In the genomic region with DNA sequence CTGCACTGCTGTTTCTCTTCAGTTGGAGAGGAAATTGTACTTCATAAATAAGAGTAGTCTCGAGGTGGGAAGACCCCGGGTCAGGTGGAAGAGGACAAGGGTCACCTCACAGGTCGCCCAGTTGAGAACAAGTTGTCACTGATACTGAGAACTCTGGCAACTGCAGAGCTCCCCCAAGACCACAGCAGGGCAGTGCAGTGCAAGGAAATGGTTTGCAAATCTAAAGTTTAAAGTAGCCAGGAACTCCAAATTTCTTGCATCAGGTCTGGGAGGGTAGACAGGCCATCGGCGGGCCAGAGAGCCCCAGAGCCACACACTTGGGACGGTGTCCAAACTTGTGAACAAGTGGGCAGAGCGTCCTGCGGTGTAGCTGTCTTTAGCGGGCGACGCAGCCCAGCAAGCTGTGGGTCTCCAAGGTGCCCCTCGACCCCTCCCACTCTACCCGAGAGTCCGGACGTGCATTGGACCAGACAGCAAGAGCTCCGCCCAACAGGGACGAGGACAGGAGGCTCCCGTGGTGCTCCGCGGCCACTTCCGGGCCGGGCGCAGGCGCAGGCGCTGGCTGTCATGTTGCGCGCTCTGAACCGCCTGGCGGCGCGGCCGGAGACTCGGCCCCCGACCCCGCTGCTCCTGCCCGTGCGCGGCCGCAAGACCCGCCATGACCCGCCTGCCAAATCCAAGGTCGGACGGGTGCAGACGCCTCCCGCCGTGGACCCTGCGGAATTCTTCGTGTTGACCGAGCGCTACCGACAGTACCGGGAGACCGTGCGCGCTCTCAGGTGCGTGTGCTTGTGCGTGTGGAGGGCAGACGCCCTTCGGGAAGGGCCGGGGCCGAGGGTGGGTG, we compare ENCODE assay signal across 8 mouse cellular contexts. TPM values are rescaled to one million over a fixed set of nuclear protein-coding genes. Genes with fewer than 3 reads are reported as not detected.
DNase-seq lines count a peak whose midpoint lies in the region; ATAC-seq and TF ChIP-seq lines count a peak whose summit lies in the region.

A gene (plus strand): TSS at position 531 of the 844 bp plus-strand sequence.

- H3K36me3 ChIP-seq in E14TG2a.4 (ENCODE audit: insufficient read depth, low read length): peaks cover 26% of the 10 kb centered on the region
- H3K36me3 ChIP-seq in forebrain, embryonic 12.5 days (replicated peaks): peaks cover 18% of the 10 kb centered on the region
- peaks cover 24% of the 10 kb centered on the region for H3K36me3 ChIP-seq in heart, postnatal 0 days (replicated peaks; ENCODE audit: control insufficient read depth, insufficient read depth, low read length)
- H3K36me3 ChIP-seq in liver, embryonic 16.5 days (ENCODE audit: control insufficient read depth, insufficient read depth): 0 out of 2 replicates have a peak, but pooled peaks cover 8% of the 10 kb centered on the region
- H3K36me3 ChIP-seq in neural tube, embryonic 13.5 days: peaks cover 26% of the 10 kb centered on the region
- H3K36me3 ChIP-seq in testis, adult 2 months (ENCODE audit: control insufficient read depth, insufficient read depth, low read length): no peaks in the 10 kb centered on the region

- ATAC-seq in forebrain, embryonic 12.5 days (ENCODE audit: low FRiP score): peak; percentile 100
- peak; percentile 99 for ATAC-seq in heart, postnatal 0 days (ENCODE audit: insufficient read depth, low read depth)
- ATAC-seq in liver, embryonic 16.5 days (ENCODE audit: low read depth): peak; percentile 99
- ATAC-seq in neural tube, embryonic 13.5 days (ENCODE audit: low read depth): peak; percentile 99

- peaks cover 25% of the 10 kb centered on the region for H3K4me1 ChIP-seq in E14TG2a.4 (replicated peaks; ENCODE audit: low read depth, low read length)
- H3K4me1 ChIP-seq in forebrain, embryonic 12.5 days: peaks cover 21% of the 10 kb centered on the region
- peaks cover 7% of the 10 kb centered on the region; the same call in 1 of the 2 replicates for H3K4me1 ChIP-seq in heart, postnatal 0 days (ENCODE audit: control insufficient read depth, insufficient read depth)
- H3K4me1 ChIP-seq in liver, embryonic 16.5 days (ENCODE audit: control insufficient read depth, low read depth, low read length): peaks cover 16% of the 10 kb centered on the region
- H3K4me1 ChIP-seq in neural tube, embryonic 13.5 days (replicated peaks): peaks cover 24% of the 10 kb centered on the region
- H3K4me1 ChIP-seq in testis, adult 2 months (ENCODE audit: control insufficient read depth, insufficient read depth, low read length): peaks cover 13% of the 10 kb centered on the region

- peak; percentile 69 for TF ChIP-seq POLR2A in testis, adult 2 months (IDR thresholded peaks at IDR 0.05; ENCODE audit: control insufficient read depth, low read depth, low read length)

- peak; percentile 20 for TF ChIP-seq CTCF in E14TG2a.4 (conservative IDR thresholded peaks at IDR 0.05; ENCODE audit: low read length)
- peak; percentile 47 for TF ChIP-seq CTCF in heart, postnatal 0 days (IDR thresholded peaks at IDR 0.05; ENCODE audit: low read depth)
- TF ChIP-seq CTCF in testis, adult 2 months (IDR thresholded peaks at IDR 0.05; ENCODE audit: control insufficient read depth, insufficient read depth, insufficient replicate concordance, low read depth, low read length): no peak

- H3K9ac ChIP-seq in forebrain, embryonic 12.5 days: peak within 1 kb of the TSS; percentile 83
- H3K9ac ChIP-seq in heart, postnatal 0 days (replicated peaks; ENCODE audit: low read depth, low read length): peak within 1 kb of the TSS; percentile 89
- H3K9ac ChIP-seq in liver, embryonic 16.5 days (ENCODE audit: low read depth, low read length): peak within 1 kb of the TSS; percentile 89
- peak within 1 kb of the TSS; percentile 95 for H3K9ac ChIP-seq in neural tube, embryonic 13.5 days

- H3K9me3 ChIP-seq in E14TG2a.4 (ENCODE audit: low read length): no peaks in the 10 kb centered on the region
- no peaks in the 10 kb centered on the region for H3K9me3 ChIP-seq in forebrain, embryonic 12.5 days
- H3K9me3 ChIP-seq in heart, postnatal 0 days (replicated peaks; ENCODE audit: control insufficient read depth, low read length): no peaks in the 10 kb centered on the region
- H3K9me3 ChIP-seq in liver, embryonic 16.5 days (replicated peaks; ENCODE audit: control insufficient read depth, low read length): no peaks in the 10 kb centered on the region
- no peaks in the 10 kb centered on the region for H3K9me3 ChIP-seq in neural tube, embryonic 13.5 days

- H3K4me2 ChIP-seq in forebrain, embryonic 12.5 days: peak within 1 kb of the TSS; percentile 92
- H3K4me2 ChIP-seq in heart, postnatal 0 days (ENCODE audit: low read depth, low read length): peak within 1 kb of the TSS; percentile 88
- peak within 1 kb of the TSS; percentile 84 for H3K4me2 ChIP-seq in liver, embryonic 16.5 days (ENCODE audit: low read depth, low read length)
- H3K4me2 ChIP-seq in neural tube, embryonic 13.5 days: peak within 1 kb of the TSS; percentile 94

- H3K27ac ChIP-seq in forebrain, embryonic 12.5 days: peak within 1 kb of the TSS; percentile 22; the same call in 1 of the 2 replicates
- H3K27ac ChIP-seq in heart, postnatal 0 days (ENCODE audit: low read depth): peak within 1 kb of the TSS; percentile 75
- peak within 1 kb of the TSS; percentile 61 for H3K27ac ChIP-seq in liver, embryonic 16.5 days (ENCODE audit: low read length)
- peak within 1 kb of the TSS; percentile 52 for H3K27ac ChIP-seq in neural tube, embryonic 13.5 days (replicated peaks)
- H3K27ac ChIP-seq in testis, adult 2 months (ENCODE audit: control insufficient read depth, insufficient read depth, low read depth, low read length): peak within 1 kb of the TSS; percentile 3; the same call in 1 of the 2 replicates

- peak; percentile 83 for DNase-seq in c-Kit-positive CD71-positive TER-119-positive erythroid progenitor cells, embryonic 14.5 days (ENCODE audit: low spot score)
- peak; percentile 97 for DNase-seq in heart, postnatal 0 days (ENCODE audit: low spot score)
- DNase-seq in kidney, postnatal 4 days: peak; percentile 92 to 96

- no peak for TF ChIP-seq EP300 in heart, postnatal 0 days (IDR thresholded peaks at IDR 0.05; ENCODE audit: low read depth)

- H3K27me3 ChIP-seq in E14TG2a.4 (ENCODE audit: insufficient read depth, low read length): no peaks in the 10 kb centered on the region
- no peaks in the 10 kb centered on the region for H3K27me3 ChIP-seq in forebrain, embryonic 12.5 days
- H3K27me3 ChIP-seq in heart, postnatal 0 days (ENCODE audit: control insufficient read depth, insufficient read depth, low read length): no peaks in the 10 kb centered on the region
- H3K27me3 ChIP-seq in liver, embryonic 16.5 days (ENCODE audit: control insufficient read depth, insufficient read depth, low read depth, low read length): no peaks in the 10 kb centered on the region
- H3K27me3 ChIP-seq in neural tube, embryonic 13.5 days: no peaks in the 10 kb centered on the region
- no peaks in the 10 kb centered on the region for H3K27me3 ChIP-seq in testis, adult 2 months (ENCODE audit: control insufficient read depth, insufficient read depth, low read length)

- WGBS in forebrain, embryonic 12.5 days: under 1% methylated on average over 61 of the region's 61 CpGs
- under 1% methylated on average over 60 of the region's 61 CpGs for WGBS in heart, postnatal 0 days
- WGBS in liver, embryonic 16.5 days (ENCODE audit: insufficient replicate concordance): 0% methylated on average over 61 of the region's 61 CpGs
- under 1% methylated on average over 61 of the region's 61 CpGs for WGBS in neural tube, embryonic 13.5 days

- peak within 1 kb of the TSS; percentile 95 for H3K4me3 ChIP-seq in E14TG2a.4 (replicated peaks; ENCODE audit: low read length)
- H3K4me3 ChIP-seq in forebrain, embryonic 12.5 days (replicated peaks): peak within 1 kb of the TSS; percentile 92
- H3K4me3 ChIP-seq in heart, postnatal 0 days (ENCODE audit: low read depth, low read length): peak within 1 kb of the TSS; percentile 87
- peak within 1 kb of the TSS; percentile 87 for H3K4me3 ChIP-seq in liver, embryonic 16.5 days (ENCODE audit: low read depth, low read length)
- peak within 1 kb of the TSS; percentile 97 for H3K4me3 ChIP-seq in neural tube, embryonic 13.5 days
- peak within 1 kb of the TSS; percentile 88 for H3K4me3 ChIP-seq in testis, adult 2 months (ENCODE audit: control insufficient read depth, low read depth, low read length)

RNA-seq across cellular contexts. Expression of the gene that starts here (rescaled TPM):
- polyA plus RNA-seq in forebrain, embryonic 12.5 days (2016; fragmentation: Nextera tagmentation; extraction: Ambion mirVana): 67.0 and 70.9 TPM in 2 replicates
- 69.4 and 74.0 TPM in 2 replicates for total RNA-seq in heart, postnatal 0 days (2014; rRNA removed; ENCODE audit: low replicate concordance)
- 86.9 and 87.7 TPM in 2 replicates for polyA plus RNA-seq in heart, postnatal 0 days (2015; fragmentation: Nextera tagmentation; extraction: Ambion mirVana)
- 30.9 and 34.3 TPM in 2 replicates for polyA plus RNA-seq in liver, embryonic 16.5 days (2015; fragmentation: Nextera tagmentation; extraction: Ambion mirVana)
- polyA plus RNA-seq in neural tube, embryonic 13.5 days (2015; fragmentation: Nextera tagmentation; extraction: Ambion mirVana): 77.4 and 87.0 TPM in 2 replicates
- polyA plus RNA-seq in testis, adult 2 months (2012; rRNA removed): 22.4 and 30.2 TPM in 2 replicates

Comparison
In these comparisons a context has a peak if more than half of its experiments do, and no peak if none do; other contexts are left out.
1. Peak in every context shown above with its lines: DNase-seq, ATAC-seq, H3K4me3 ChIP-seq and H3K27ac ChIP-seq.
2. H3K27ac ChIP-seq: peak in every context shown above with its lines; median percentile 75 in heart, postnatal 0 days; 61 in liver, embryonic 16.5 days; 52 in neural tube, embryonic 13.5 days; 22 in forebrain, embryonic 12.5 days; 3 in testis, adult 2 months.